Mouse (Mus musculus): ENCODE results near the gene Atp6v0b.

GRCm38 (mm10) chr4:117886644-117887043 is 489 bp downstream of the Atp6v0b start:
- no peak for TF ChIP-seq CTCF (IDR thresholded peaks at IDR 0.05)
- TF ChIP-seq EP300 (IDR thresholded peaks at IDR 0.05) = no peak
